Mouse (Mus musculus): ENCODE results near the gene Nup93. TPM values are rescaled to one million over a fixed set of nuclear protein-coding genes. Genes with fewer than 3 reads are reported as not detected.

The Nup93 gene
- polyA plus RNA-seq, 1 experiment from 2014 or later, result 58.4 TPM

DNA sequence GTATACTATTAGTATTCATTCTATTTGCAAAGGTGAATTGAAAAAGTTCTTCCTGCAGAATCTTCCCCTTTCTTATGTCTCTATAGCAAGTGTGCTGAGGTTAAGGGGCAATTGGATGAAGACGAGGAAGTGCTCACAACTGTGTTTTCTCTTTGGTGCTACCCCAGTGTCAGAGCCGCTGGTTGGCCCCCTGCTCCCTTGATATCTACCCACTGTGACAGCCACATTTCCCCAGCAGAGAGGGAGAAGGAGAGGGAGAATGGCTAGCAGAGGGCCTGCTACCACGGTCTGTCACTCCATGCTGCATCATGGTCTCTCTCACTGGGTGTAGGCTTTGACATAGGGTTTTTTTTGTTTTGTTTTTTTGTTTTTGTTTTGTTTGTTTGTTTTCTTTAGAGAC is 58.2 kb downstream of the Nup93 start:
- H3K27ac ChIP-seq (ENCODE audit: low read depth, low read length), result no peak overlapping the region
- no peak for ATAC-seq (ENCODE audit: low read depth)
- 78% methylated on average over 3 of the region's 3 CpGs for WGBS
- H3K4me1 ChIP-seq (ENCODE audit: control insufficient read depth, insufficient read depth, low read length), result no peaks in the 10 kb centered on the region; the same call in 1 of the 2 replicates
- H3K36me3 ChIP-seq (ENCODE audit: control insufficient read depth, insufficient read depth, low read length), result no peaks in the 10 kb centered on the region
- H3K9ac ChIP-seq (replicated peaks; ENCODE audit: low read depth, low read length), result no peak overlapping the region
- no peaks in the 10 kb centered on the region for H3K9me3 ChIP-seq (ENCODE audit: control insufficient read depth, low read length)
- no peak overlapping the region for H3K4me2 ChIP-seq (ENCODE audit: low read depth, low read length)
- H3K4me3 ChIP-seq (ENCODE audit: low read depth, low read length), result no peak overlapping the region
- no peaks in the 10 kb centered on the region for H3K27me3 ChIP-seq (ENCODE audit: control insufficient read depth, insufficient read depth, low read length)

DNA sequence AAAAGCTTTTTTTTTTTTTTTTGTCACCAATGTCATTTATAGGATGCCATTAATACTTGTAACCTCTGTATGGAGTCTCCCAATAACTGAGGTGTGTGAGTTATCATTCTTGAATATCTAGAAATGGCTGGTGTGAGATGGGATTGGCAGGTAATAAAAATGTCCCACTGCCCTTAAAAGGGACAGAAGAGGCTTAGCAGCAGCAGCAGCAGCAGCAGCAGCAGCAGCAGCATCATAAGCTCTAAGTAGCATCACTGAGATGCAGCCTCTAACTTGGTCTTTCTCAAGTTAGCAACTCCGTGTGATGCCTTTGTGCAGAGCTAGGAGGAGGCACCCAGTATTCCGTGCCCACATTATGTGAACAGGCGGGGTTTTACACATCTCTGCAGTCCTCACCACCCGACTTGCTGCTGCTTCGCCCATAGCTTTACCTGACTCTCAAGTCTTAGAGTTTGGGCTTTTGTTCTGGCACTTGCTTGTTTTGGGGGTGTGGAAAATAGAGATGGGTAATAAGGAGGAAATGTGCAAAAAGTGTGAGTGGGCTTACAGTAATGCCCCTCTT is 59.0 kb downstream of the Nup93 start:
- 83% methylated on average over 5 of the region's 5 CpGs for WGBS
- no peaks in the 10 kb centered on the region for H3K27me3 ChIP-seq (ENCODE audit: control insufficient read depth, insufficient read depth, low read length)
- H3K4me3 ChIP-seq (ENCODE audit: low read depth, low read length), result no peak overlapping the region
- no peak for ATAC-seq (ENCODE audit: low read depth)
- H3K27ac ChIP-seq (ENCODE audit: low read depth, low read length), result no peak overlapping the region
- H3K9ac ChIP-seq (replicated peaks; ENCODE audit: low read depth, low read length), result no peak overlapping the region
- H3K4me2 ChIP-seq (ENCODE audit: low read depth, low read length), result no peak overlapping the region
- H3K36me3 ChIP-seq (ENCODE audit: control insufficient read depth, insufficient read depth, low read length), result no peaks in the 10 kb centered on the region
- no peaks in the 10 kb centered on the region for H3K9me3 ChIP-seq (ENCODE audit: control insufficient read depth, low read length)
- H3K4me1 ChIP-seq (ENCODE audit: control insufficient read depth, insufficient read depth, low read length), result no peaks in the 10 kb centered on the region; the same call in 1 of the 2 replicates

DNA sequence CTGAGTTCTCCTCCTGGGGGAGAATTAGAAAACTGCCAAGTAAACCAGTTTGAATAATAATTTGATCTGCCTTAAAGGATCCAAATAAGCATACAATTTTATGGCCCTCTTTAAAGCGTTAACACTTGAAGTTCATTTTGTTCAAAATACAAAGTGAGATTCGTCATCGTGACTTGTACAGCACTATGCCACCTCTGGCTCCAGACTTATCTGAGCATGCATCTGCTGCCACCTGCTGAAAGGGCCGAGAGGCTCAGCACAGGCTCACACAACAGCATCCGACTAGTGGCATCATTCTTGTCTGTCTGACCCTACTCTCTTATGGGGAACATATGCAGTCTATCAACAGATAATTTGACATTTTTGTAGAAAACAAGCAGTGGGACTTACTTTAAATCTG is 59.7 kb downstream of the Nup93 start:
- H3K27me3 ChIP-seq (ENCODE audit: control insufficient read depth, insufficient read depth, low read length), result no peaks in the 10 kb centered on the region
- no peak overlapping the region for H3K27ac ChIP-seq (ENCODE audit: low read depth, low read length)
- no peak overlapping the region for H3K9ac ChIP-seq (replicated peaks; ENCODE audit: low read depth, low read length)
- no peak overlapping the region for H3K4me2 ChIP-seq (ENCODE audit: low read depth, low read length)
- no peak for ATAC-seq (ENCODE audit: low read depth)
- H3K36me3 ChIP-seq (ENCODE audit: control insufficient read depth, insufficient read depth, low read length), result no peaks in the 10 kb centered on the region
- H3K4me3 ChIP-seq (ENCODE audit: low read depth, low read length), result no peak overlapping the region
- no peaks in the 10 kb centered on the region; the same call in 1 of the 2 replicates for H3K4me1 ChIP-seq (ENCODE audit: control insufficient read depth, insufficient read depth, low read length)
- whole genome bisulfite sequencing, result 64% methylated on average over 5 of the region's 5 CpGs
- H3K9me3 ChIP-seq (ENCODE audit: control insufficient read depth, low read length), result no peaks in the 10 kb centered on the region

DNA sequence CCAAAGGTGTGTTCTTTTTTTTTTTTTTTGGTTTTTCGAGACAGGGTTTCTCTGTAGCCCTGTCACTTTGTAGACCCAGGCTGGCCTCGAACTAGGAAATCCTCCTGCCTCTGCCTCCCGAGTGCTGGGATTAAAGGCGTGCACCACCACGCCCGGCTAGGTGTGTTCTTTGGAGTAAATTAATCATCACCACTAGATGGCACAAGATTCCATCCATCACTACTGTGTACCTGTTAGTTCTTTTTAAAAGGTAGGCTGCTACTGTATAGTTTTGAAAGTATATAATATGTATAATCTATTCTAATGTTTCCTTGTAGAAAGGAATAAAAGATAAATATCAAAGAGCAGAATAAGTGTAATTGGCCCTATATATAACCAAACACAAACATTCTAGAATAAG is 63.9 kb downstream of the Nup93 start:
- 96% methylated on average over 6 of the region's 6 CpGs for WGBS
- Histone ChIP-seq H3K27me3 (ENCODE audit: control insufficient read depth, insufficient read depth, low read length) (no peaks in the 10 kb centered on the region), H3K4me1 (ENCODE audit: control insufficient read depth, insufficient read depth, low read length) (no peaks in the 10 kb centered on the region), H3K4me3 (ENCODE audit: low read depth, low read length) (no peak overlapping the region), H3K27ac (ENCODE audit: low read depth, low read length) (no peak overlapping the region), H3K36me3 (ENCODE audit: control insufficient read depth, insufficient read depth, low read length) (no peaks in the 10 kb centered on the region), H3K4me2 (ENCODE audit: low read depth, low read length) (no peak overlapping the region), H3K9ac (replicated peaks; ENCODE audit: low read depth, low read length) (no peak overlapping the region), H3K9me3 (ENCODE audit: control insufficient read depth, low read length) (no peaks in the 10 kb centered on the region)
- ATAC-seq (ENCODE audit: low read depth), result no peak

DNA sequence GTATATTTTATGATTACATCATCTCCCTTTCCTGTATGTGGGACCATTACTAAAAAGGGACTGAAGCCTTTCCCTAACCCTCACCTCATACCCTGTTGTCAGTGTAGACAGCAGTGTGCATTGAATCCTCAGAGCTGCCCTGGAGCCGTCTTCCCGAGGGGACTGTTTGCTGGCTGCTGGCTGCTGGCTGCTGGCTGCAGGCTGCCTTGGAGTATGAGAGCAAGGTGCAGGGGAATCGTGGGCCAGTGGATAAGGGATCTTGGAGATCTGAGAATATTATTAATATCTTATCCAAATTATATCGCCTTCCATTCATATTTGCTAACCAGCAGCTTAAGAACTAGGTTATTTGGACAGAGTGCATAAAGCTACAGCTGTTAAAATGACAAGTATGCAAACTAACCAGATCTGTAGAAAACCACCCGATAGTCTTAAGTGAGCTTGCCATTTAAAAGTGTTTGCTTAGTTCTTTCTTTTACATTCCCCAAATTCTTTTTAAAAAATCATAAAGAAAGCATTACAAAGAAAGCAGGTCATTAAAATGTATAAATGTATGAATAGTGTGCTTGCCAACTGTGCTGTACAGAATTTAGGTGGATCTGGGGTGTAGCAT is 65.7 kb downstream of the Nup93 start:
- no peak overlapping the region for H3K4me2 ChIP-seq (ENCODE audit: low read depth, low read length)
- H3K4me1 ChIP-seq (ENCODE audit: control insufficient read depth, insufficient read depth, low read length), result no peaks in the 10 kb centered on the region
- H3K9me3 ChIP-seq (ENCODE audit: control insufficient read depth, low read length), result no peaks in the 10 kb centered on the region
- H3K36me3 ChIP-seq (ENCODE audit: control insufficient read depth, insufficient read depth, low read length), result no peaks in the 10 kb centered on the region
- no peak overlapping the region for H3K4me3 ChIP-seq (ENCODE audit: low read depth, low read length)
- no peak overlapping the region for H3K27ac ChIP-seq (ENCODE audit: low read depth, low read length)
- no peak overlapping the region for H3K9ac ChIP-seq (replicated peaks; ENCODE audit: low read depth, low read length)
- no peaks in the 10 kb centered on the region for H3K27me3 ChIP-seq (ENCODE audit: control insufficient read depth, insufficient read depth, low read length)
- ATAC-seq (ENCODE audit: low read depth), result no peak
- 86% methylated on average over 5 of the region's 5 CpGs for WGBS

DNA sequence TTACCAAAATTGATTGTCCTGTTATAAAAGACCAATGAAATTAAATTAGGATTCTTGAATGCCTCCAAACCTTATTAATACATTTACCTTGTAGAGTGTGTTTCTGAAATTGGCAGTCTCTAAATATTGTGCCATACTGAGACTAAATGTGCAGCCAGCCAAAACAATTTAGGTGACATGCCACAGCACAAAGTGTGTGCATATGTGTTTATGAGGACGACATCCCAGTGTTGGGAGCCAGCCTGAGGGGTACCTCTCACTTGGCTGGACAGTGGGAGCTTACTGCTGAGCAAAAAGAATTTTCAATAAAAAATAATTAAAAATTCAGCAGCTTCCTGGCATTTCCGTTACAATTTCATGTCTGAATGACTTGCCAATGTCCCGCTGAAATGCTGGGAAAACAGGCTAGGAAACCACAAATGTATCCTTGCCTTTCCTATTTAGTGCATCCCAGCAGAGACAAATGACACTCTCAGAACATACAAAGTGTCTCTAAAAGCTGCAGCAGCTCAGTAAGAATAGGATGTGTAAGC is 68.2 kb downstream of the Nup93 start:
- ATAC-seq (ENCODE audit: low read depth), result no peak
- H3K36me3 ChIP-seq (ENCODE audit: control insufficient read depth, insufficient read depth, low read length), result no peaks in the 10 kb centered on the region
- H3K9me3 ChIP-seq (ENCODE audit: control insufficient read depth, low read length), result no peaks in the 10 kb centered on the region
- no peaks in the 10 kb centered on the region for H3K4me1 ChIP-seq (ENCODE audit: control insufficient read depth, insufficient read depth, low read length)
- H3K4me3 ChIP-seq (ENCODE audit: low read depth, low read length), result no peak overlapping the region
- H3K27me3 ChIP-seq (ENCODE audit: control insufficient read depth, insufficient read depth, low read length), result no peaks in the 10 kb centered on the region
- no peak overlapping the region for H3K4me2 ChIP-seq (ENCODE audit: low read depth, low read length)
- H3K9ac ChIP-seq (replicated peaks; ENCODE audit: low read depth, low read length), result no peak overlapping the region
- WGBS, result 59% methylated on average over 3 of the region's 3 CpGs
- H3K27ac ChIP-seq (ENCODE audit: low read depth, low read length), result no peak overlapping the region

DNA sequence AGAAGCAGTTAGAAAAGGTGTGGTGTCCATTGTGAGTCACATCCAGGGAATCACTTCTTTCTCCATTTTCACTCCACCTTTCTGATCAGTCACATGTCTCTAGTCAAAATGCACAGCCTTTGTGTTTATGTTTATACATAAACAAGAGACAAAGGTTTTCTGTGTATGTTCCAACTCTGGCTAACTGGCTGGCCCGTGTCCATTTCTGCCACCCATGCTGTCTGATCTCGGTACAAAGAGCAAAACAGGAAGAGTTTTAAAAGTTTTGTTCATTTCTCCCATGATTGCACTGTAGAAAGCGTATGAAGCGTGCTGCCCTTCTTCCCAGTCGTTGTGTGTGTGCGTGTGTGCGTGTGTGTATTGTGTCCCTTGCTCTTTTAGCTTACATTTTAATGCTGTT is 69.8 kb downstream of the Nup93 start:
- no peak overlapping the region for H3K4me2 ChIP-seq (ENCODE audit: low read depth, low read length)
- no peaks in the 10 kb centered on the region for H3K27me3 ChIP-seq (ENCODE audit: control insufficient read depth, insufficient read depth, low read length)
- no peaks in the 10 kb centered on the region for H3K4me1 ChIP-seq (ENCODE audit: control insufficient read depth, insufficient read depth, low read length)
- H3K36me3 ChIP-seq (ENCODE audit: control insufficient read depth, insufficient read depth, low read length), result no peaks in the 10 kb centered on the region
- no peak for ATAC-seq (ENCODE audit: low read depth)
- H3K4me3 ChIP-seq (ENCODE audit: low read depth, low read length), result no peak overlapping the region
- H3K9ac ChIP-seq (replicated peaks; ENCODE audit: low read depth, low read length), result no peak overlapping the region
- no peaks in the 10 kb centered on the region for H3K9me3 ChIP-seq (ENCODE audit: control insufficient read depth, low read length)
- 90% methylated on average over 7 of the region's 7 CpGs for whole genome bisulfite sequencing
- H3K27ac ChIP-seq (ENCODE audit: low read depth, low read length), result no peak overlapping the region

DNA sequence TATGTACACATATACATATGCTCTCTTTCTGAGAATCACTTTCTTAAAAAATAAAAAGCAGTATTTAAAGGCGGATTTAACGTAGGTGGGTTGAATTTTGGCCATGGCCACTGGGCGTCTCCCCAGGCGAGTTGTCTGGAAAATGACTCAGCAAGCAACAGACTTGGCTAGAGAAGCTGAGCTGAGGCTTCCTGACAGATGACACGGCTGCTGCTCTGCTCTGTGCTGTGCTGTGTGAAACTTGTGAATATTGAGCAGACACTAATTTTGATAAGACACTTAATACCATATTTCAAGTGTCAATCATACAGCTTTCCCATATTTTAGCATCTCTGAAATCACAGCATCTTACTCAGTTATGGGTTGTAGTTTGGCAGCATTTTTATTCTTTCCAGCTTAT is 76.2 kb downstream of the Nup93 start:
- Histone ChIP-seq H3K9me3 (ENCODE audit: control insufficient read depth, low read length) (no peaks in the 10 kb centered on the region), H3K4me1 (ENCODE audit: control insufficient read depth, insufficient read depth, low read length) (no peaks in the 10 kb centered on the region), H3K9ac (replicated peaks; ENCODE audit: low read depth, low read length) (no peak overlapping the region), H3K27me3 (ENCODE audit: control insufficient read depth, insufficient read depth, low read length) (no peaks in the 10 kb centered on the region), H3K4me2 (ENCODE audit: low read depth, low read length) (no peak overlapping the region), H3K36me3 (ENCODE audit: control insufficient read depth, insufficient read depth, low read length) (no peaks in the 10 kb centered on the region; the same call in 1 of the 2 replicates), H3K27ac (ENCODE audit: low read depth, low read length) (no peak overlapping the region), H3K4me3 (ENCODE audit: low read depth, low read length) (no peak overlapping the region)
- no peak for ATAC-seq (ENCODE audit: low read depth)
- 93% methylated on average over 5 of the region's 5 CpGs for WGBS

DNA sequence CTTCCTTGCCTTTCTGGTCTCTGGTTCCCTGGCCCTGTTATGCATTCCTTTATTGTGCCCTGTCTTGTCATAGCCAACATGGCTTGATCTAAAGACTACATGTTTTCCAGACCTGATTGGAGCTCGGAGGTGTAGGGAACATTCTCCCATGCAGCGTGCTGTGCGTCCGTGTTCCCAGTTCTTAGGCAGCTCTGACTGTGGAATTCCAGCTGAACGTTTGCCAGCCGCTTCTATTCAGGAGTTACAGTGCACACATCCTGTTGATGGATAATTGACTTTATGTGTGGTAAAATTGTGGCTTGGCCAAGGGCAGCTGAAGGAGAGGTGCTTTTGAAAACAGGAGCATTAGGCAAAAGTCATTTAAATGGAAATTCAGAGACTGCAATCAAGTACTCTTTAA is 77.7 kb downstream of the Nup93 start:
- WGBS, result 60% methylated on average over 6 of the region's 6 CpGs
- no peak; the same call in 1 of the 2 replicates for ATAC-seq (ENCODE audit: low read depth)
- H3K9me3 ChIP-seq (ENCODE audit: control insufficient read depth, low read length), result no peaks in the 10 kb centered on the region

More for the DNA sequence above, 77.7 kb downstream of the Nup93 start:
- Histone ChIP-seq H3K4me2 (ENCODE audit: low read depth, low read length) (no peak overlapping the region), H3K9ac (replicated peaks; ENCODE audit: low read depth, low read length) (no peak overlapping the region), H3K4me1 (ENCODE audit: control insufficient read depth, insufficient read depth, low read length) (no peaks in the 10 kb centered on the region), H3K36me3 (ENCODE audit: control insufficient read depth, insufficient read depth, low read length) (no peaks in the 10 kb centered on the region; the same call in 1 of the 2 replicates), H3K27ac (ENCODE audit: low read depth, low read length) (peak overlapping the region; percentile 52), H3K4me3 (ENCODE audit: low read depth, low read length) (no peak overlapping the region), H3K27me3 (ENCODE audit: control insufficient read depth, insufficient read depth, low read length) (no peaks in the 10 kb centered on the region)

Measured in neural tube, embryonic 14.5 days (tissue).